Mouse (Mus musculus): ENCODE results near the gene Ddx4.

The Ddx4 gene

DNA sequence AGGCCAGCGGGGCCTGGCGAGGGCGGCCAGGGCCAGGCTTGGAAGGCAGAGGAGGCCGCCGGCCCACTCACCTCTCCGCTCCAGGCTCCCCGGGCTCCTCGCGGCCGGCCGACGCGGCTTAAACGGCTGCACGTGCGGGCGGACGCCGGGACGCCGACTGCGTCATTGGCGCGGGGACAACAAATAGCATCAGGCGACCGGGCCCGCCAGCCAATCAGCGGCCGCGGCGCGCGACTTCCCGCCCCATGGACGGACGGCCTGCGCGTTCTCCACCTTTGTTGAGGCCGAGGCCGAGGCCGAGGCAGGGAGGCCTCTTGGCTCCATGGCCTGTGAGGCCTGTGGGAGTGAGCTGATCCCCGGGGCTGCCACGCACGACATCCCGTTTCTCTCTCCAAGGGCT is at the start of gene Ddx4:
Gene Ddx4 (minus strand): TSS at position 271 of the 400 bp plus-strand sequence.
- DNase-seq (ENCODE audit: low spot score): no peak

DNA sequence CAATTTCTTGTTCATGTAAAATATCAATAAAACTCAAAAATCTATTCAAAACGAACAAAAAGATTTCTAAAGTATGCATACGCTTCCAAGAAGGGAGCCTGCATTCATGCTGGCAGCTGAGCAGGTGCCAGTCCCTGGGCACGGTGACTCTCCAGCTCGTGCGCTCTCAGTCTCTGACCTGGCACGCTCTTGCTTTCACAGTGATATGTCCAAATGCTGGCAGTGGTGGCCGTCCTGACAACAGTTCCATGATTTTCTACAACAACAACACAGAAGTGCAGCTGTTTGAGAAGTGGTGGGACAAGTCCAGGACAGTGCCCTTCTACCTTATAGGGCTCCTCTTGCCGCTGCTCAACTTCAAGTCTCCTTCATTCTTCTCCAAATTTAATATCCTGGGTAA is 49.0 kb upstream of the Ddx4 start:
- DNase-seq (ENCODE audit: low spot score): no peak

DNA sequence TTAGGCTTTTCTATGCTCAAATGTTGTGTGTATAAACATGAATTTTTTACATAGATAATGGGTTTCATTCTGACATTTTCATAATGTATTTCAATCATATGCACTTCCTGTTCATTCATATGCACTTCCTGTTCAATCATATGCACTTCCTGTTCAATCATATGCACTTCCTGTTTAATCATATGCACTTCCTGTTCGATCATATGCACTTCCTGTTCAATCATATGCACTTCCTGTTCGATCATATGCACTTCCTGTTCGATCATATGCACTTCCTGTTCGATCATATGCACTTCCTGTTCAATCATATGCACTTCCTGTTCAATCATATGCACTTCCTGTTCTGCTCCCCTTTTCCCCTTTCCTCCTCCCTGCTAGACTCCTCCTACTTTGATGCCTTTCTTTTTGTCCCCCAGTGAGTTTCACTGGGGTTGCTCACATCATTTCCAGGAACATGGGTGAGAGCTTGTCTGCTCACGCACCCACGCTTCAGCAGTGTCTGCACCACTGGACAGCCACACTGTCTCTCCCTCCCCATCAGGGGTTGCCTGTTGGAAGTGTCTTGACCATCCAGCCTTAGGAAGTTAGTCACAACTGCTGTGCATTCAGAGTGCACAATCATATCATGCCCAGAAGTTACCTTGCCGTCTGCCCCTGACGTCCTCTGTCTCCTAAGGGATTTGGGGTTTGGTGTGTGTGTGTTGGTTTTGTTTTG is 43.4 kb upstream of the Ddx4 start:
- no peak for DNase-seq (ENCODE audit: low spot score)

DNA sequence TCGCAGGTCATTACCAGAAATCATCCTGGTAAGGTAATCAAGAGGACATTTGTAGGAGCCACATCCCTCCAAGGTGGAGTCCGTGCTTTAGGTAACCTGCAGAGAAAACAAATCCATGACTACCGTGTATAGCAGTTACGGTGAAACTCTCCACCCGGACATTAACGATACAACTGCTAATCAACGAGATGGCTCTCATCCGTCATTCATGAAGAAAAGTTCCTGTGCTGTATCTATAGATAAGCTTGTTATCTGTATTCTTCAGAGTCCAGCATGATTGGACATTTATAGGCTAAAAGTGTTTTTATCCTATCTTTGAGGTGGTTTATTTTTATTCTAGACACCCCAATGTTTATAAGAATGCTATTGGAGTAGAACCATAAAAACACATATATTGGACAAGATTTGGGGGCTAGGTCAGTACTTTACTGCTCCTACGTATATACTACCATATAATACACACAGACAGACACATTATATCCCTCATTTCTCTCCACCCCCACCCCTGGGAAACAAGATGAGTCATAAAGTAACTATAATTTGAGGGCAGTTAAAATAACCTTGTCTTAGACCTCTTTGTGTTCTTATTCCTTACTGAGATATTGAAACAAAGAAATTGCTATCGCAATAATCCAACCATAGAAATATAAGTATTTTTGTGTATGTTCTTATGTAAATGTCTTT is 40.7 kb upstream of the Ddx4 start:
- DNase-seq (ENCODE audit: low spot score): no peak

DNA sequence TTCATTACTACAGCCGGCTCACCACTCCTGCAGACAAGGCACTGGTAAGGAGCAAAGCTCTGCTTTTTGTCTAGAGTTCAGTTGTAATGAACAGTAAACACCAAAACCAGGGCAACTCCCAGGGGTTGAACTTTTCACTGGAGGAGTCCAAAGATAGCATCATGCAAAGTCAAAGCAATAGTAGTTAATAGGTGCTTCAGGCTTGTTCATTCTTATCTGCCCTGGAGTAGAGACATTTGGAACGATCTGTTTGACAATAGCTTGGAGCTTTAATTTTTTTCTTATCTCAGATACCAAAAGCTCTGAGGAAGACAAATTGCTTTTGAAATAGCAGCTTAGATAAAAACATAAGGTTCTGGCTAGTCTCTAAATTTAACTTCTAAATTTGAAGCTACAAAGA is 33.9 kb upstream of the Ddx4 start:
- no peak for DNase-seq (ENCODE audit: low spot score)

DNA sequence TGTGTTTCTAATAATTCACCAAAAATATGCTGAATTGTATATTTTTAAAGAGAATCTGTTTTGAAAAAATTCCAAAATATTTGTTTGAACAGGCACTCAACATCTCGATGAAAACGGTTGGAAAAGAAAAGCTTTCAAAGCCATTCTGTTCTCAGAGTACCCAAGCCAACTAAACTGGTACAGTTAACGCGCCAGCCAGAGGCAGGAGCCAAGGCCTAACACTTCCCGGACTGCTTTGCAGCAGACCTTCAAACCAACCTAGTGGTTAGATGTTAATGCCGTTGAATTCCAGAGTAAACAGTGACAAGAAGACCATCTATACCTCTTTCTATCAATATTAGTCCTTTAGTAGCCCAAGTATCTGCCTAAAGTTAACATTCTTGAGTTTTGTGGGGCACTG is 31.7 kb upstream of the Ddx4 start:
- DNase-seq (ENCODE audit: low spot score): no peak

DNA sequence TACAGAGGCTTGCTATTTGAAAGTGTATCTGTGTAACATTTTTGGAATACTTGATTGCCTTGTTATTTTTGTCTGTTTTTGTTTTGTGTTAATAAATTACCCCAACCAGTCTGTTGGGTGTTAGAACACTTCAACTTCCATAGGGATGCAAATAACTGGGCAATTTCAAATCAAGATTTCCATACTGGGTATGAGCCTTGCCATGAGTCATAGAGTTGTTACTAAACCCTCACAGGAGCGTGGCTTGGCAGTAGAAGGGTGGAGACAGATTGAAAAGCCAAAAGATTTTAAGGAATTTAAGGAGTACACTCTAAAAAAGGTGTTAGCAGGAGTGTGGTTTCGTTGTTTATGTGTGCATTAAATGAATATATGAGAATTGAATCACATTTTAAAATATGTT is 31.0 kb upstream of the Ddx4 start:
- DNase-seq (ENCODE audit: low spot score): no peak

DNA sequence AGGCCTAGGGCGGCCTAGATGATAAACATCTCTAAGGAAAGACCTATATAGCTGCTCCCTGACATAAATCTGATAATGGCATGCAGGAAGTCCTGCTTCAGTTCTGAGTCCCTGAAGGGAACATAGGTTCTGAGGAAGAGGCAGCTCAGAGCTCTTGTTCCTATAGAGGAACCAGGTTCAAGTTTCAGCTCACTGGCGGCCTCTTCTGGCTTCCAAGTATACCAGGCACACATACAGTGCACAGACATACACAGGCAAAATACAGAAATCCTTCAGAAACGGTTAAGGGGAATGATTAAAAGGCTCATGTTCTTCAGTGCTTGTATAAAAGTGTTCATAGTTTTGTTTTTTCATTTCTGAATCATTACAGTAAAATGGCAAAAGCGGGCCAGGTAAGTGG is 25.9 kb upstream of the Ddx4 start:
- DNase-seq (ENCODE audit: low spot score): peak; percentile 38

DNA sequence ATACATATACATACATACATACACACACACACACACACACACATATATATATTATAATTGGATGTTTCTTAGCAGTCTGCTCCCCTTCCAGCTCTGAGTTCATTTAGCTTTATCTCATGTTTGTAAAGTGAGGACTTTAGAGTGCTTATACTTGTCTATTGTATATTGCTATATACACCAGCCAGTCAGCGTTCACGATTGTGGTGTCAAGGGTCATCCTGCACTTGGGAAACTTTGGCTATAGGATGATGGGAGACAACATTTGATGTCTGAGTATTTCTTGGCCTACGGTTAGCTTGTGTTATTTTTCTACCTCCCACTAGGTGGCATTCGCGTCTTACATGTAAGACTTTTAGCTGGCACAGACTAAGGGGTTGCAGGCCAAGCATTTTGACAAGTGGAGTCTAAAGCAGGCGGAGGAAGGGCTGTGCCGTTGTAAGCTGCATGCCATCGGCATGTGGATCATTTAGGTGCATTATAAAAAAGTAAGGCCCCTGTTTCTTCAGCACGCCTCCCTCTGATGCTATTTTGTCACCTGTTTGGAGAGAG is 21.7 kb upstream of the Ddx4 start:
- peak; percentile 90 for DNase-seq (ENCODE audit: low spot score)

DNA sequence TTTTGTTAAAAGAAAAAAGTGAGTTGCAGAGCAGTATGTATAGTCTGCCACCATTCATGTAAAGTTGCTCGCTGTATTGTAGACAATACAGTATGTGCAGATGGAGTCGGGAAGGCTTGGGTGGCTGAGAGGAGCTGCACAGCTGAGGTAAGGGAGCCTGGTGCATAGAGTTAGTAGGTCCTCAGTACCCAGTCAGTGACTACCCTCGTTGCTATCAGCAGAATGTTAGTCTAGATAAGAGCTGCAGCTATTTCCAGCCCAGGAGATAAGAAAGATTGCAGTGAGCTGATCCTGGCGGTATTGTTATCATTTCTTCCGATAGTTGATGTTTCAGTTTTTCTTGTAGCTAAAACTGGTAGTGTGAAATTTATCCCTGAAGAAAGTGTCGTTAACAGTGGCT is 20.5 kb upstream of the Ddx4 start:
- no peak for DNase-seq (ENCODE audit: low spot score)

DNA sequence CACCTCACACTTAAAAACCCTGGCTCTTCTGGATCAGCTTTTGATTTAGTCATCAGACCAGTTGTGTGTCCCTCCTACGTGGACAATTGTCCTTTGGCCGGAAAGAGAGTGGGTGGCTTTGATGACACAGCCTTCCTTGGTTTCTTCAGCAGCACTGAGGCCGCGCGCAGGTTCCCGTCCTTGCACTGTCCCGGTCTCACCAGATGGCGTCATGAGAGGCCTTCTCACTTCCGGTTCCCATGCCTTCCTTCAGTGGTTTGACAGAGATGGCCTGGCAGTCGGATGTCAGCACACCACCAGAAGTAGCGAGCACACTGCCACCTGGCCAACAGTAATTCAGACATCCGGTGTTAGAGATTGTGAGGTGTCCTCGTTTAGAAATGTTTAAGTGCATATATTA is 19.4 kb upstream of the Ddx4 start:
- DNase-seq (ENCODE audit: low spot score): no peak

DNA sequence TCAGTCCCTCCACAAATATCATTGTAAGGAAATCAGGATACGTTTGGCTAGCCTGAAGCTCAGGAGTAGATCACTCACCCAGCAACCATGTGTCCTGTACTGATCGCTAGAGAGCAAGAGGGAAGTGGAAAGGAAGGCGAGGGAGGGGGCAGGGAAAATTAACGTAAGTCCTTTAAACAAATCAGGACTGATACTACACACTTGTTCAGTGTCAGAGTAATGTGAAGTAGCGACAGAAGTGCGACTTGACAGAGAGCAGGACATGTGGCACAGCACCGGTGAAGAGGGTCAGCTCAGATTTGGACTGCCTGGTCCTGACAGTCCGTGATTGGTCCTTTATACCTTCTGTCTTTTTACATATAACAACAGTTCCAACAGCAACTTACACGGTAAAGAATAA is 14.9 kb upstream of the Ddx4 start:
- no peak for DNase-seq (ENCODE audit: low spot score)

DNA sequence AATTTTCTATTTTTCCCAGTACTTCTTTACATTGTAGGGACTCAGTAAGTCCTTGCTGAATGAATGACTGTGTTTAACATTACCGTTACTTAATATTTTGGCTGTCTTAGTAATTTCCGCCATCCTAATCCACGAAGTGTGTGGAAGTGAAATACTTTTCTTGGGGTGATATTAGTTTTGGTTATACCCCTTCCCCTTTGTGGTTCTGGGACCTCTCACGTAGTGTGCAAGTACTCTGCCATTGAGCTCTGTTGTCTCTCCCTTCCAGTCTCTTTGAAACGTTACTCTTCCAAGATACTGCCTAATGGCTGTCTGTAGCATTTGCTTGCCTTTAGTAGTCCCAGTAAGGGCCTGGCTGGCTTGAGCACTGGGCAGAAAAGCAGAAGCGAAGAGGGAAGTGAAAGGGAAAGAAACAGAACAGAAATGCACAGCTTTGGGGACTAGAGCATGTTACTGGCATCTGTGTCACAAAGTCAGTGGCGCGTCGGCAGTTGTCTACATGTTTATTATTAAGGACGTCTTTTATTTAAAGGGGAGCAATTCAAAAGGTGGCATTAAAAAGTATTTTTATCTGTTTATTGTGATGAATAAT is 14.3 kb upstream of the Ddx4 start:
- no peak for DNase-seq (ENCODE audit: low spot score)

DNA sequence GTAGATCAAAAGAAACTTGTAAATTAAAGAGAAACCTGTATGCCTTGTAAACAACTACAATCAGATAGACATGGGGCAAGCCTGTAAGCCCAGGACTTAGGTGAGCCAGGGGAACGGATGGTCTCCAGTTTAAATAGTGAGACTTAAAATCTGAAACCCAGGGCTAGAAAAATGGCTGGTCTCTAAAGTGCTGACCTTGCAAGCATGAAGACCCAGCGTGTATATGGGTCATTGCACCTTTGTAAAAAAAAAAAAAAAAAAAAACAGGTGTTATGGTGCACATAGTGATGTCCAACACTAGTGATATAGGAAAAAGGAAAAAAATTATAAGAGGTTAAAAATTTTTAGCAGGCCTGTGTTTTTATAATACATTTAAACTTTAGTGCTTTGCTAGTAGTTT is 9.4 kb upstream of the Ddx4 start:
- DNase-seq (ENCODE audit: low spot score): no peak

DNA sequence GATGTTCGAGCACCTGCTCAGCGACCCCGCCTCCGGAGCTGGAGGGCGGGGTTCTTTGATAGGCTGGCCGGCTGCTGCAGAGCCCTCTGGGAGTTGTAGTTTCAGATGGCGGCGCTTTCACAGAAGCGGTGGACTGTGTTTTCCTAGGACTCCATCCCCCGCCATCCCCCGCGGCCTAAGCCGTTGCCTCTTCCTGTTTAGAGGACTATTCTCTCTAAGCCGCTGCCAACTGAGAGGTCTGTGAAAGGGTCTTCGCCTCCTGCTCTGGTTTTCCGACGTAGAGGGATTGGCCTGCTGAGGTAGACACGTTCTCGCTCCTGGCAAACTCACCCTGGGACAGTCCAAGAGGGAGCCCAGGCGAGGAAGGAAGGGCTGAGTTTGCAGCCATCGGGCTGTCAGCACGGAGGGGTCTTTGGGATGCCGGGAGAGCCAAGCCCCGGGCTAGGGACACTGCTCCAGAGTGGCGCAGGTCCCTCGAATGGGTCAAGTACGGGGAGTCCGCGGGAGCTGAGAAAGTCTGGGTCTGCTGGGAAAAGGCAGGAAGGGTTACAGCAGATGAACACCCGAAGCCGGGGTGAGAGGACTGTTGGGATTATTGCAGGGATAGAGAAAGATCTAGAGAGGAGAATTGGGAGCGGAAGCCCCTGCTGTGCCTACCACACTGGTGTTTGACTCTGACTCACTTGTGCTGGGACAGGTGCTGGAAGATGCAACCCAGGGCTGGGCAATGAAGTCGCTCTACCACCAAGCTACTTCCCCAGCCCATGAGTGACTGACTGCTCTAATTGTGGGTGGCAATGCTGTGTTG is 8.5 kb upstream of the Ddx4 start, which contains the start of gene Slc38a9:
Gene Slc38a9 (plus strand): TSS at position 178 of the 808 bp plus-strand sequence.
- peak; percentile 97 for DNase-seq (ENCODE audit: low spot score)

DNA sequence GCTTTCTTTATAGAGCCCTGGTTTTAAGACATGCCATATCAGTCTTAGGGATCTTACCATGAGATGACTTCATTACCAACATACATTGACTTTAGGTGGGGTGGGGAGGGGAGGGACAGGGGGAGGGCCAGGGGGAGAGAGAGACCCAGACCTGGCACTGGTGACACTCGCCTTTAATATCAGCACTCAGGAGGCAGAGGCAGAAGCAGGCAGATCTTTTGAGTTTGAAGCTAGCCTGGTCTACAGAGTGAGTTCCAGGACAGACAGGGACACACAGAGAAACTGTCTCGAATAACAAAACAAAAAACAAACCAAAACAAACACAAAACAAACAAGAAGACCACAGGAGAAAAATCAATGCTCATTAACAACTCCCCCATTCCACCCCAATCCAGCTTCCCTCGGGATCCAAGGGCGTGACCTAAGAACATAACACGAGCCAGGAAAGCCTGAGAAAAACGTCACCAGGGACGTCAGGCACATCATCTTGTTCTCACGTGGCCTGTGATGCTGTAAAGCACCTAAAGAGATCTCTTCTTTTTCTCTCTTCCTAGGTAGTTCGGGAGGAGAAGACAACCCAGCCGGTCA is 7.8 kb upstream of the Ddx4 start:
- DNase-seq (ENCODE audit: low spot score): no peak

DNA sequence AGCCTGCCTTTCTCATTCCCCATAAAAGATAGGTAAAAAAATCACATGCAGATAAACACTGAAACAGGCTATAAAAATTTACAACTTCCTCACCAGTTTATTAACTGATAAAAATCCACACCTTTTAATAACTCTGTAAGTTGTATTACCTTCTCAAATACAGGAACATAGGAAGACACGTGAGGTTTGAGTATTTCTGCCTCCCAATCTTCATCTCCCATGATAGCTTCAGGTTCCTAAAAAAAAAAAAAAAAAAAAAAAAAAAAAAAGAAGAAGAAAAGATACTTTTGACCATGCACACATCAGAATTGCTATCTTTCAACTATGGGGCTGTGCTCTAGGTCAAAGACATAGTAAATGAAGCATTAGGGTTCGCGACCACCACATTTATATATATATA is 1.1 kb downstream of the Ddx4 start:
- no peak for DNase-seq (ENCODE audit: low spot score)

DNA sequence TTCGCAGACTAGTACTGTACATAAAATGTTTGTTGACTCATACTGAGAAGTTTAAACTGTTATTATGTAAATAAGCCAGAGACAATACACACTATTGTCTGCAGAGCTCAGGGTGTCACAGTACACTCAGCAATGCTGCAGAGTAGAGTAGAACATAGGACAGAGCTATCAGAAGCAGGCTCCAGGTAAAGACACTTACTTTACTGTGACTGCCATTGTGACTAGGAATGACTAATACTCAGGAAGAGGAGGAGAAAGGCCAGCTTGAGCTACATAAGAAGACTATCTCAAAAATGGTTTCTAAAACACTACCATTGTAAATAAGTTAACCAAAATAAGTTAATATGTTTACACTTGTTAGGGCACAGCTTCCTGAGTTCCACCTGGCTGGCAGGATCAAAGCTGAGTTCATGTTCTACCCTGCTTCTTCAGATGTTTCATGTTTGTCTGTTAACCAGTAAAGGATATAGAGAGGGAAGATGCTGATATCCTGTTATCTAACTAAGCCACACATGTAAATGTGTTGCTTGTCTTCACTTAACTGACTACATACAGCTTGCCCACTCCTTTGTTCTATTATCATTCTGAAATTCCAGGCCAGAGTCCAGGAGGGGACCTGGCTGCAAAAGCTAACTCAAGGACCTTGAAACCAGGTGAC is 6.6 kb downstream of the Ddx4 start:
- DNase-seq (ENCODE audit: low spot score): no peak

DNA sequence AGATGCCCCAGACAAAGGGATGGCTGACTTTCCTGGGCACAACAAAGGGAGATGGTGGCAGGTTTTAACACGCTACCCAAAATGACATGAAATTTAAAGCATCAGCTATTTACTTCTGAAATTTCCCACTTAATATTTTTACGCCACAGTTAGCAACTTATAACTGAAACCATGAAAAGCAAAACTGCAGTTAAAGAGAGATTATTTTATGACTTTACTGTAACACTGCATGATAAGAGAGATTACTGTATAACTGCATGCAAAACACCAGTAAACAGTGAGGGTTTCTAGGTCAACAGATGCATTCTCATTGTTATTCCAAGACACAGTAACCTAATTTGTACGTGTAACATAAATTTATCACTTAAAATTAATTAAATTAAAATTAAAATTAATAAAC is 7.3 kb downstream of the Ddx4 start:
- DNase-seq (ENCODE audit: low spot score): no peak

DNA sequence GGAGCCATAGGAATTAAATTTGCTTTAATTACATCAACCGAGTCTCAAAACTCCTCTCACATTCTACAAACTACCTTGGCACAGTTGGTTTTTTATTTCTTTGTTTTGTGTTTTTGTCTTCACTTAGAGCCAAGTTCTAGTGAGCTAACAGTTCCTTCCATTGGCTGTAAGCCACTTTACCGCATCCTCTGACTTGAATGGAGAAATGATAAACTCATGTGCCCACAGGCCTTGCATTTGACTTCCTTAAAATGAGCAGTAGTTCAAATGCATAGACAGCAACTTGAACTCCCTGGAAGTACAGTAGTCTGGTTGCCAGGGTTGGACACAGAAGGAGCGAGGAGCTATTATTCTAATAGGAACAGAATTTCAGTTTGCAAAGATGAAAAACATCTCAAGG is 9.4 kb downstream of the Ddx4 start:
- DNase-seq (ENCODE audit: low spot score): no peak

DNA sequence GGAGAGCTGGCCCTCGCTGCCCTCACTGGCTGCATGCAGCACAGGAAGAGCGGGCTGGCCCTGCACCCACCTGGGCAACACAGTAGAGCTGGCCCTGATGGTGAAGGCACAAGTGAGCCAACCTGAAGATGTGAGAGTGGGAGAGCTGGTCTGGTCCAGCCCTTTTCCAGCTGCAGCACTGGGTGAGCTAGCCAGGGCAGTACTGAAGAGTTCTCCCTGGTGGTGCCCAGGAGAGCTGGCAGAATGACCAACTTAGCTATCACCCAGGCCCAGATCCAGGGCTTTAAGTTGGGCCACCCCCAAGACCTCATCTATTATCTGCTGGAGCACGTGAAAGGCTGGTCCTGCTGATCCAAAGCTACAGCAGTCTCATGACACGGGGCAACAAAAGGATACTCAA is 13.2 kb downstream of the Ddx4 start:
- DNase-seq (ENCODE audit: low spot score): no peak
